Mouse (Mus musculus): ENCODE measurements at regions not wholly inside any gene's neighbourhood (a gene's known extent, or its start where the extent isn't known, plus 50 kb on each side); places are given as distances from the start of the nearest gene placed in this dataset.

DNA sequence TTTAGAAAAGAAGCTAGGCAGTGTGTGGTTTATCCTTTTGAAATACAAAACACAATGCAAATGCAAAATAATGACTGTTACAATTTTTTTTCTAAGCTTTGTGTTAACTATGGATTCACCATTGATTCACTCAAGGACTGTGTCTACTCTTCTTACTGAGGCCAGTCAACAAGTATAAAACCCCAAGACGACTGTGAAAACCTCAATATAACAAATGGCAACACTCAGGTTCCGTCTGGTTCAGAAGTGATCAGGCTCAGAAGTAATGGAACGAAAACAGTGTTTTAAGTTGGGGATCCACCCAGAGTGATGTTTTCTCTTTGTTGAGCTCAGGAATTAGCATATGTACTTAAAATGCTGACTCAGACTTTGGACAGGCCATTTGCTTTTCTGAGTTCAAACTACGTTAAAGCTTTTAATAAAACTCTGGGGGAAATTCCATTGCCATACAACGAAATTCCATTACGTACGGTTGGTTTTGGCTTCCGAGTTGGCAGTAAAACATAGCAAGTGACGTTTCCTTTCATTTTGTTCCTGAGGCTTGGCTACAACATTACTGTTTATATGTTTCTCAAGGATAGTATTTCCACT, 356.6 kb upstream of the Atp2b1 start:
- H3K9ac ChIP-seq = no peak overlapping the region
- no peaks in the 10 kb centered on the region for H3K27me3 ChIP-seq
- no peak for ATAC-seq (replicated peaks; ENCODE audit: low FRiP score)
- H3K9me3 ChIP-seq (replicated peaks) = no peaks in the 10 kb centered on the region
- no peaks in the 10 kb centered on the region for H3K4me1 ChIP-seq
- H3K4me3 ChIP-seq (replicated peaks) = no peak overlapping the region
- H3K36me3 ChIP-seq = no peaks in the 10 kb centered on the region
- H3K4me2 ChIP-seq = no peak overlapping the region
- no peak overlapping the region for H3K27ac ChIP-seq
- WGBS = 76% methylated on average over 9 of the region's 9 CpGs

DNA sequence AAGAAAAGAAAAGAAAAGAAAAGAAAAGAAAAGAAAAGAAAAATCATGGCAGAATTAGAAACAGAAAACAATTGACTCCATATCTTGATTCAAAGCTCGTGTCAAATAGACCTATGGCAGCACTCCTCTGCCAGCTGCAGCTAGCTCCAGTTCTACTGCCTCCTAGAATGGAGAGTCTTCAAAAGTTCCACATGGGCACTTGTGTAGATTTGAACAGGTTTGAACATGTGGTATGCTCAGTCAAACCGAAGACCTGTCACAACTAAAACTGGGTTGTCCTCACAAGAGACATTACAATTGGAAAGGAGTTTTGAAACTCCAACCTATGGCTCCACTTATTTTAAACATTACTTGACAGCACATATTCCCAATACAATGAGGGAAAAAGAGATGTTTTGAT, 355.6 kb upstream of the Atp2b1 start:
- no peaks in the 10 kb centered on the region for H3K27me3 ChIP-seq
- no peaks in the 10 kb centered on the region for H3K36me3 ChIP-seq
- no peak overlapping the region for H3K9ac ChIP-seq
- no peaks in the 10 kb centered on the region for H3K9me3 ChIP-seq (replicated peaks)
- no peak overlapping the region for H3K4me2 ChIP-seq
- ATAC-seq (replicated peaks; ENCODE audit: low FRiP score) = no peak
- H3K4me3 ChIP-seq (replicated peaks) = no peak overlapping the region
- no peaks in the 10 kb centered on the region for H3K4me1 ChIP-seq
- WGBS = 86% methylated on average over 2 of the region's 2 CpGs
- H3K27ac ChIP-seq = no peak overlapping the region

DNA sequence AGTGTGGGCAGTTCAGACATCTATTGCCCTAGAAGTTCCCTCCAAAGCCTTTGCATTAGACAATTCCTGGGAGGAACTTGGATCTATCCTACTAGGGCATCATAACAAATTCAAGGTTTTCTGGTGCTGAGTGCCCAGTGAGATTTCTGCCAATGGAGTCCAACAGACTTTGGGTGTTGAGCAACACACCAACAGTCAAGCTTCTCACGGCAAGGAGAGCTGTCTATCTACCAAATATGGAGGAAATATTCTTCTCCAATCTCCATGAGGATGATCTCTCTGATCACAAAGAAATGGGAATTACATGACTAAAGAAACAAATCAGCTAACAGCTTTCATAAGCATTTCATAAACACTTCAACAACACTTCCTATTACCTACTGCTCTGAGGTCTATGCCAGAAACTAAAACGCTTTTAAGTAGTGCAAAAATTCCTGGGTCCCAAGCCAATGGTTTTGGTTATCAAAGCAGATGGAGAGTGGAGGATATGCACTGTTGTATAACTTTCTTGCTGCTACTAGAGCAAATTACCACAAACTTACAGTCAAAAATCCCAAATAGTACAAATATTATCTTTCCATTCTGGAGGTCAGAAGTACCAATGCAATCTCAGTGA, 351.8 kb upstream of the Atp2b1 start:
- Histone ChIP-seq H3K4me3 (replicated peaks) (no peak overlapping the region), H3K9me3 (replicated peaks) (no peaks in the 10 kb centered on the region), H3K27me3 (no peaks in the 10 kb centered on the region), H3K9ac (no peak overlapping the region), H3K36me3 (no peaks in the 10 kb centered on the region), H3K4me2 (no peak overlapping the region), H3K27ac (no peak overlapping the region), H3K4me1 (no peaks in the 10 kb centered on the region)
- WGBS = 84% methylated on average over 2 of the region's 2 CpGs
- no peak for ATAC-seq (replicated peaks; ENCODE audit: low FRiP score)

DNA sequence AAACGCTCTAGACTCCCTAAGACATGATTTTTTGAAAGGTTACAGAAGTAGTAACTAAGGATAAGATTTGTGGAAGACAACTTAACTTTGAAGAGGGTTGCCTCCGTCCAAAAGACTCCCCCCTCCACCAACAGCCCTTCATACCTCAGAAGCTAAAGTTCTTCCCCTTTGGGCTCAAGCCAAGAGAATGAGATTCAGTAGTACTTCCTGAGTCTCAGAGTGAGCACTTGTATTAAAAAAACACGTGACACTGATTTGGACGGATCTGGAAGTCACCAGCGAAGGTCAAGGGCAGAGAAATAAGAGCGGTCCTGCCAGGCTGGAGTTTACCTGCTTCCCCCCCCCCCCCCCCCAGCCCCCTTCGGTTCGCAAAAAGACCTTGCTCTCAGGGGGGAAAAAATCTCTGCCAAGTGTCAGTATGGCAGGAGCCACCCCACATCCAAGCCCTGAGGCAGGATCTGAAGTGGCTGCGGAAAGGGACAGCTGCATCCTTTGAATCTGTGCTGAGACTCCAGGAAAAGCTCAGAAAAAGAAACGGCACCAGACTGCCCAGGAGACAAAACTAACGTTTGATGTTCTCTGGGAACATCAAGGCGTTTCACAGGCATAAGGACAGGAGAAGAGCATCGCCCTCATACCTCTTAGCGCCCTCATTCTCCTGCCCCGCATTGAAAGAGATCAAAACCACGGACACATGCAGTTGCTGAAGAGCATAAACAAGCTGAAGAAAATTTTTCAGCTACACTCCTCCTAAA, 341.2 kb upstream of the Atp2b1 start:
- Histone ChIP-seq H3K9ac (no peak overlapping the region), H3K4me3 (replicated peaks) (no peak overlapping the region), H3K4me1 (no peaks in the 10 kb centered on the region), H3K9me3 (replicated peaks) (no peaks in the 10 kb centered on the region), H3K4me2 (no peak overlapping the region), H3K36me3 (no peaks in the 10 kb centered on the region), H3K27me3 (no peaks in the 10 kb centered on the region), H3K27ac (no peak overlapping the region)
- 52% methylated on average over 16 of the region's 16 CpGs for WGBS
- no peak for ATAC-seq (replicated peaks; ENCODE audit: low FRiP score)

DNA sequence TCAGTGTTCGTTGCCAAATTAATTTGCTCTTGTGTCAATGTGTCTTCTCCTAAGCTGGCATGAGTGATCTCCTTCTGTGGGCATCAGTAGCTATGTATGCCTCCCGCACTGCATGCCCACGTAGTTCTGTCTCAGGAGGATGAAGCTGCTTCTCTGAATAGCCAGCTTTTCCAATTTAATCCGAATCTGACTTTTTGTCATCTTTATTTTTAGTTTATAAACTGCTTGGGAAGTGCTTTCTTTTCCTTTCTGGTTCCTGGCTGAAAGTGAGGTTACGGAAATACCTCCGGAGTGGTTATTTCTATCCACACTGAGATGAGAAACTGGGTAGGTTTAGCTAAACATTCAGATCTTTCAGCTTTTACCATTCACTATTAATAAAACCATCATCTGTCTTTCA, 337.2 kb upstream of the Atp2b1 start:
- WGBS = 83% methylated on average over 6 of the region's 6 CpGs
- H3K9me3 ChIP-seq (replicated peaks) = no peaks in the 10 kb centered on the region
- H3K4me3 ChIP-seq (replicated peaks) = no peak overlapping the region
- H3K36me3 ChIP-seq = no peaks in the 10 kb centered on the region
- ATAC-seq (replicated peaks; ENCODE audit: low FRiP score) = no peak
- H3K27me3 ChIP-seq = no peaks in the 10 kb centered on the region
- H3K9ac ChIP-seq = no peak overlapping the region
- no peak overlapping the region for H3K4me2 ChIP-seq
- no peaks in the 10 kb centered on the region for H3K4me1 ChIP-seq
- H3K27ac ChIP-seq = no peak overlapping the region

DNA sequence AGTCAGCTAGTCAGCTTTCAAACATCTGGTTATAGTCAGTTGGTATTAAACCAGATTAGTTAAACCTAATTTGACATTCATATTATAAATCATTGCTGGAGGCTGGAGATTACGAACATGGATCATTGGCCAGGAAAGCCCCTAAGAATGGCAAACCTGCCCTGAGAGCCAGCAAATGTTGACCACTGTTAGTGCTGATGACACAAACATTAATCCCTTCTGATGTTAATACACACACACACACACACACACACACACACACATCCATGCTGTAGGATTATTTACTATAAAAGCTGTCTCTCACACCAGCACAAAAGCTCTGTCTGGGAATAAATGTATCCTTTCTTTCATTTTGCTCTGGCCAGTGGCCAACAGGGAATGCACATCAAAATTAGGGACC, 329.4 kb upstream of the Atp2b1 start:
- H3K27me3 ChIP-seq = no peaks in the 10 kb centered on the region
- ATAC-seq (replicated peaks; ENCODE audit: low FRiP score) = no peak
- 0 out of 2 replicates have a peak, but pooled peaks cover 3% of the 10 kb centered on the region for H3K4me1 ChIP-seq
- WGBS = 64% methylated on average over 1 of the region's 1 CpGs
- no peaks in the 10 kb centered on the region for H3K36me3 ChIP-seq
- no peak overlapping the region for H3K27ac ChIP-seq
- no peak overlapping the region for H3K9ac ChIP-seq
- no peak overlapping the region for H3K4me2 ChIP-seq
- no peak overlapping the region for H3K4me3 ChIP-seq (replicated peaks)
- H3K9me3 ChIP-seq (replicated peaks) = no peaks in the 10 kb centered on the region

DNA sequence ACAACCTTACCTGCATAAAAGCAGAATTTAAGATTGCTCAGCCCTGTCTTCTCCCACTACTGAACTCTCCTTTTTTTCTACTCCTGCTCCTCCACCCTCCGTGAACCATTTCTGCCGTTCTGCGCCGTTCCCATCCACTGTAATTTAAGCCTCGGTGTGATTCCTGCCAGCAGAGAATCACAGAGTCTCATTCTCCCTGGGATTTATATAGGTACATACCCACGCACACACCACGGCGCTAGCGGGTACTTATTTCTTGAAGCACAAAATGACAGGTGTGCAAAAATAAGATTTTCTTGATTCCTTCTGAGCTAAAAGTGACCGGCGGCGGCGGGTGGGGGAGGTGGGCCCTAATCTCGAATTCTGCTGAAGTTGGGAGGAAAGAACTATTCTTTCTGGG, 324.5 kb upstream of the Atp2b1 start:
- no peak overlapping the region for H3K4me2 ChIP-seq
- no peaks in the 10 kb centered on the region for H3K27me3 ChIP-seq
- H3K9ac ChIP-seq = no peak overlapping the region
- no peaks in the 10 kb centered on the region for H3K9me3 ChIP-seq (replicated peaks)
- H3K36me3 ChIP-seq = no peaks in the 10 kb centered on the region
- H3K4me1 ChIP-seq = 0 out of 2 replicates have a peak, but pooled peaks cover 3% of the 10 kb centered on the region
- no peak for ATAC-seq (replicated peaks; ENCODE audit: low FRiP score)
- no peak overlapping the region for H3K27ac ChIP-seq
- 83% methylated on average over 14 of the region's 14 CpGs for WGBS
- no peak overlapping the region for H3K4me3 ChIP-seq (replicated peaks)

DNA sequence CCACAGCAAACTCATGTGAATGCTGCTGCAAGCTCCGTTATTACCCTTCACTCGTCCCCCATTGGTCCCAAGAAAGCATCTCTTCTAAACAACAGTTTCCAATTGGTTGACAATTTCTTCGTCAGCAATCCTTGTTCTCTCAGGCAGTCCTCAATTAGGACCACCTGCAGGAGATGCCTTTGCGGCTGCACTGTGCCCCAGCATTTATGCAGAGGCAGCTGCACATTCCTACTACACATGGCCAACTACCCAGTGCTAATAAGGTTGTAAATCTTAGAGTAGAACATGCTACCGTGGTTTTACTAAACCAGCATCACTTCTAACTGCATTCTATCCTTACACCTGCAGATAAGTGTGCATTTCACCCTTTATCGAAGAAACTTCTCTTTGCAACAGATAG, 322.1 kb upstream of the Atp2b1 start:
- Histone ChIP-seq H3K4me2 (no peak overlapping the region), H3K27ac (no peak overlapping the region), H3K36me3 (no peaks in the 10 kb centered on the region), H3K9me3 (replicated peaks) (no peaks in the 10 kb centered on the region), H3K4me3 (replicated peaks) (no peak overlapping the region), H3K4me1 (no peaks in the 10 kb centered on the region), H3K27me3 (no peaks in the 10 kb centered on the region), H3K9ac (no peak overlapping the region)
- no peak for ATAC-seq (replicated peaks; ENCODE audit: low FRiP score)
- WGBS = 64% methylated on average over 6 of the region's 6 CpGs

DNA sequence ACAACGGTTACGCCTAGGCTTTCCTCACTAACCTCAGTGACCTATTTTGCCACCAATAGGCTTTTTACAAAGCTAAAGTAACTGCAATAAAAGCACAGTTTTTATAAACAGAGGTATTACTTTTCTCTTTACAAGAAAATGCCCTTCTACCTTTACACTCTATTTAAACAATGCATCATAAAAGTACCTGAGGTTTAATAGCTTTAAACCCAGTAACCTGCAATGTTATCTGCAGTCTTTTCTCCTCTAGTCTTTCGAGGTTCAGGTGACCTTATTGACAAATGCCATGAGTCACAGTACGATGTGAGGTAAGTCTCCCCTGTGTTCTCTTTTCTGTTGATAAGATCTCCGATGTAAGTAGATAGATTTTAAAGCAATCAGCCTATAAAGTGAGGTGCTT, 320.3 kb upstream of the Atp2b1 start:
- no peaks in the 10 kb centered on the region for H3K9me3 ChIP-seq (replicated peaks)
- ATAC-seq (replicated peaks; ENCODE audit: low FRiP score) = no peak
- H3K27me3 ChIP-seq = no peaks in the 10 kb centered on the region
- H3K4me2 ChIP-seq = no peak overlapping the region
- H3K27ac ChIP-seq = no peak overlapping the region
- 64% methylated on average over 5 of the region's 5 CpGs for WGBS
- no peak overlapping the region for H3K4me3 ChIP-seq (replicated peaks)
- no peak overlapping the region for H3K9ac ChIP-seq
- no peaks in the 10 kb centered on the region for H3K4me1 ChIP-seq
- H3K36me3 ChIP-seq = no peaks in the 10 kb centered on the region

DNA sequence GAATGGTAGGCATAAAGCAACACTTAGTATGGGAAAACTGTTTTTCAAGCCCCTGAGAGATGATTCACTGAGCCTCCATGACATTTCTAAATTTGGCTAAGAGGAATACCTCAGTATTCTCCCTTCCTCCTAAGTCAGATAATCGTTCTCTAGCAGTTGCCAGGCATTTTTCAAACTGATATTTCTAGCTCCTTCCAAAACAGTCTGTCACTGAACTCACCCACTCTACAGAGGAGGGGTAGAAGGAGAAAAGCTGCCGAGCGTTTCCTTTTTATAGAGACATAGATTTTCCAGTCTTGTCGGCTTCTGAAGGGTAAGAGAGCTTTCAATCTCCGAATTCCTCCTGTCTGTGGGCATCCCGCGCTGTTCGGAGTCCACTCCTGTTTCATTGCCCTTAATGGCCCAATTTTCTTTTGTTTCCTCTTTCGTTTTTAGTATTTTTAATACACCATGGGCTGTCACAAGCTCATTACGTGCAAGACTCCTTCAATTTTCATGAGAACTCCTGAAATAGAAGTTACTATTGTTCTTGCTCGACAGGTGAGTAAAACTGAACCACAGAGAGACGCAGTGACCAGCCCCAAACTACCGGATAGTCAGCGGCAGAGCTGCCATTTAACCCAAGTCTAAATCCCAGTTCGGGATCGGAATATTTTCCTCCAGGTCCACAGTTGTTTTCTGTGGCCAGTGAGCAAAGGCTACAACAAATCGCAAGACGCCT, 305.8 kb upstream of the Atp2b1 start:
- Histone ChIP-seq H3K9ac (no peak overlapping the region), H3K27ac (no peak overlapping the region), H3K4me1 (no peaks in the 10 kb centered on the region), H3K9me3 (replicated peaks) (no peaks in the 10 kb centered on the region), H3K4me3 (replicated peaks) (no peak overlapping the region), H3K36me3 (no peaks in the 10 kb centered on the region), H3K4me2 (no peak overlapping the region), H3K27me3 (no peaks in the 10 kb centered on the region)
- WGBS = 82% methylated on average over 18 of the region's 18 CpGs
- no peak for ATAC-seq (replicated peaks; ENCODE audit: low FRiP score)

DNA sequence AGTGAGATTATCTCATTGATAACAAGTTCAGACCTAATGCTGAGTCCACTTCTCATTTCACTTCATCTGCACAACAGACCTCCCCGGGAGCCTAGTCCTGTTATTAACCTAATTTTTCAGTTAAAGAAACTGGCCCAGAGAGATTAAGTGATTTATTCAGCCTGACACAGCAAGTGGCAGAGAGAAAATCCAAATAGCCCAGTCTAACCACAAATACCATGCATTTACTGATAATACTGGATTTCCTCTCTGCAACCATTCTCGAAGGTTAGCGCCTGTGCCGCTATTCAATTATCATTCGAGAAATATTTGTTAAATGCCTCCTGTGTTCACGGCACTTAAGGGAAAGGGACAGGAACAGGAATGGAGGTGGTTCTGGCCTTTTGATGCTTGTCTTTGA, 303.5 kb upstream of the Atp2b1 start:
- H3K27ac ChIP-seq = no peak overlapping the region
- no peak overlapping the region for H3K4me3 ChIP-seq (replicated peaks)
- WGBS = 86% methylated on average over 6 of the region's 6 CpGs
- H3K36me3 ChIP-seq = no peaks in the 10 kb centered on the region
- H3K9me3 ChIP-seq (replicated peaks) = no peaks in the 10 kb centered on the region
- no peaks in the 10 kb centered on the region for H3K27me3 ChIP-seq
- H3K4me1 ChIP-seq = no peaks in the 10 kb centered on the region
- H3K9ac ChIP-seq = no peak overlapping the region
- H3K4me2 ChIP-seq = no peak overlapping the region
- ATAC-seq (replicated peaks; ENCODE audit: low FRiP score) = no peak

DNA sequence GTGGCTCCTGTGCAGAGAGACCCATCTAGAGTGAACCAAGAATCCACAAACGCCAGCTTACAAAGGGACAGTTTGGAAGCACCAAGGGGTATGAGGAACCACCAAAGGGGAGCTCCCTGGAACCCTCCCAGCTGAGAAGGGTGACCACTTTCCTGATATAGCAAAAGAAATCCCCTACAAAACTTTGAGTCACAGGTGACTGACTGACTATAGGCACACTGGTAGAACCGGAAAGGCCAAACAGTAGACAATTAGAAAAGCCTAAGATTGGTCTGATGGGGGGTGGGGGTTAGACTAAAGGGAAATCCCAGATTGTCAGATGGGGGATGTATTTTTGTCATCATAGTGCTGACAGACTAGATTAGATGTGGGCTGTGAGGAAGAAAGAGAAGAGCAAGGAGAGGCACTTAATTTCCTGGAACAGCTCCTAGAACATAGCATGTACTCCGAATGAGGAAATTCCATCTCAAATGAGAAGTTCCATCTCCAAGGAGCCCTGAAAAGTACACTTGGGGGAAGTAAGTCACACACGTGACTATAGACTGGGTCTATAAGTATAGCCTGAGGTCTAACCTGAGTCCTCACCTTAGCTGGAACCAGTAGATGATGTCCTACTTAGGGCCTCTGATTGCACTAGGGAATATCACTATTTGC, 302.4 kb upstream of the Atp2b1 start:
- ATAC-seq (replicated peaks; ENCODE audit: low FRiP score) = no peak
- H3K36me3 ChIP-seq = no peaks in the 10 kb centered on the region
- no peaks in the 10 kb centered on the region for H3K27me3 ChIP-seq
- H3K27ac ChIP-seq = no peak overlapping the region
- no peaks in the 10 kb centered on the region for H3K9me3 ChIP-seq (replicated peaks)
- 84% methylated on average over 4 of the region's 4 CpGs for WGBS
- no peak overlapping the region for H3K4me3 ChIP-seq (replicated peaks)
- H3K4me2 ChIP-seq = no peak overlapping the region
- no peak overlapping the region for H3K9ac ChIP-seq
- no peaks in the 10 kb centered on the region for H3K4me1 ChIP-seq
